Mouse (Mus musculus): ENCODE results near the gene Fpr3. TPM values are rescaled to one million over a fixed set of nuclear protein-coding genes. Genes with fewer than 3 reads are reported as not detected.

Gene Fpr3
- polyA plus RNA-seq, 1 experiment from 2014 or later, result not detected

DNA sequence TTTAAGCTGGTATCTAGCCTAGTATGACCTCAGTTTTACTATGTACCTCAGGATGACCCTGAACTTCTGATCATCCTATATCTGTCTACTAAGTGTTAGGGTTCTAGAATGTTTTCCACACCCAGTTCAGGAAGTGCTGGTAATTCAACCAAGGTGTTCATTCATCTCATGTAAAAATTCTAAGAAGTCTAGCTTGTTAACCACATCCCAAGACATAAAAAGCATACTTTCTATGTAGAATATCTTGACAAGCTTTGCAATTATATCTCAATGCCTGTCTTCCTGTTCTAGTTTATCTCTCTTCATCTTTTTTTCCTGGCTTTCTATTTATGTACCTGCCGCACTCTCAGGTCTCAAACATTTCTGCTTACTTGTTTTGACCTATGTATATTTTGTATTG lies 117.1 kb downstream of the Fpr3 start:
- Histone ChIP-seq H3K27me3 (replicated peaks; ENCODE audit: control insufficient read depth, insufficient read depth, low read length) (no peaks in the 10 kb centered on the region), H3K9me3 (ENCODE audit: control insufficient read depth) (no peaks in the 10 kb centered on the region), H3K4me3 (ENCODE audit: low read depth, low read length) (no peak overlapping the region), H3K27ac (ENCODE audit: low read depth, low read length) (no peak overlapping the region), H3K36me3 (ENCODE audit: control insufficient read depth, insufficient read depth) (no peaks in the 10 kb centered on the region), H3K4me1 (replicated peaks; ENCODE audit: control insufficient read depth, insufficient read depth, low read length) (no peaks in the 10 kb centered on the region), H3K9ac (ENCODE audit: low read depth, low read length) (no peak overlapping the region), H3K4me2 (replicated peaks; ENCODE audit: low read depth) (no peak overlapping the region)
- whole genome bisulfite sequencing, result 94% methylated on average over 1 of the region's 1 CpGs
- TF ChIP-seq CTCF (IDR thresholded peaks at IDR 0.05; ENCODE audit: low read depth), result no peak
- ATAC-seq, result no peak

Other genes starting within 250 kb of the Fpr3 start
- not detected in 2 replicates for gene Vmn2r90, start 184.1 kb upstream of the Fpr3 start, polyA plus RNA-seq (2015; fragmentation: Nextera tagmentation; extraction: Ambion mirVana)
- 4.3 and 5.0 TPM in 2 replicates for gene Spaca6, start 60.7 kb upstream of the Fpr3 start, polyA plus RNA-seq (2015; fragmentation: Nextera tagmentation; extraction: Ambion mirVana)
- 0.65 and 0.66 TPM in 2 replicates for gene Has1, start 32.6 kb upstream of the Fpr3 start, polyA plus RNA-seq (2015; fragmentation: Nextera tagmentation; extraction: Ambion mirVana)
- 0.26 and 0.37 TPM in 2 replicates for gene Fpr1, start 3.9 kb upstream of the Fpr3 start, polyA plus RNA-seq (2015; fragmentation: Nextera tagmentation; extraction: Ambion mirVana)
- gene Fpr2, start within 50 bp of the Fpr3 start, polyA plus RNA-seq (2015; fragmentation: Nextera tagmentation; extraction: Ambion mirVana), result 0.17 TPM in 1 of 2 replicates, not detected in the other
- gene Fpr-rs4, start 133.9 kb downstream of the Fpr3 start, polyA plus RNA-seq (2015; fragmentation: Nextera tagmentation; extraction: Ambion mirVana), result not detected in 2 replicates
- gene Vmn2r124, start 161.6 kb downstream of the Fpr3 start, polyA plus RNA-seq (2015; fragmentation: Nextera tagmentation; extraction: Ambion mirVana), result not detected in 2 replicates
- not detected in 2 replicates for gene Vmn2r91, start 197.2 kb downstream of the Fpr3 start, polyA plus RNA-seq (2015; fragmentation: Nextera tagmentation; extraction: Ambion mirVana)